Mouse (Mus musculus): Measurements from ENCODE around the gene Vmn1r131. TPM values are rescaled to one million over a fixed set of nuclear protein-coding genes. Genes with fewer than 3 reads are reported as not detected.
"Not testable (repeated sequence)": the region's sequence is repeated elsewhere in the genome, so short reads cannot be mapped to it uniquely, and the experiment has no call there.

The Vmn1r131 gene
- not detected for total RNA-seq (2022)

DNA sequence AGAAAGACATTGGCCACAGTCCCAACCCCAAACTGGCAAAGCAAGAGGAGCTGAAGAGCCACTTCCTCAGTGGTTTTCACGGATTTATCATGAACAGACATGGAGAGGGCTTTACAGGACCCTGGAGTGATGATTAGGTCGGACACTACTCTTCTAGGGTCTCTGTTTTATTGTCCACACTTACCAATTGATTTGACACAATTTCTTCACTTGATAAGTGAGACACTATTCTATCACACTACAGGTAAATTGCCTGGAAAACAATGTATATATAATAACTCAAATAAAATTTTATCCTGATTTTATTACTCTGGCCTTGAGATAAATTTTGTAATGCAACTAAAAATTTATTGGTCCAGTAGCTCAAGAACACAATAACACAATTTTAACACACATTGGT is at the start of gene Vmn1r131:
TSS of gene Vmn1r131 (minus strand) at position 101 of the 400 bp plus-strand sequence.
- not testable (repeated sequence) for DNase-seq (ENCODE audit: low spot score in 2 of 2)

DNA sequence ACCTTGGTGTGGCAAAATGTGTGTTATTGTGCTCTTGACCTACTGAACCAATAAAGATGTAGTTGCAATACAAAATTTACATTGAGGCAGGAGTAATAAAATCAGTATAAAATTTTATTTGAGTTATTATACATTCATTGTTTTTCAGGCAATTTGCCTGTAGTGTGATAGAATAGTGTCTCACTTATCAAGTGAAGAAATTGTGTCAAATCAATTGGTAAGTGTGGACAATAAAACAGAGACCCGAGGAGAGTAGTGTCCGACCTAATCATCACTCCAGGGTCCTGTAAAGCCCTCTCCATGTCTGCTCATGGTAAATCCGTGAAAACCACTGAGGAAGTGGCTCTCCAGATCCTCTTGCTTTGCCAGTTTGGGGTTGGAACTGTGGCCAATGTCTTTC is 34.4 kb downstream of the Vmn1r131 start, which contains the start of gene Vmn1r130:
TSS of gene Vmn1r130 (plus strand) at position 301 of the 400 bp plus-strand sequence.
- DNase-seq (ENCODE audit: low spot score in 2 of 2): not testable (repeated sequence)

Other genes starting within 250 kb of the Vmn1r131 start
- gene Vmn1r126, start 244.6 kb downstream of the Vmn1r131 start, total RNA-seq (2022): not detected
- gene Vmn1r127, start 226.2 kb downstream of the Vmn1r131 start, total RNA-seq (2022): not detected
- gene Vmn1r128, start 196.7 kb downstream of the Vmn1r131 start, total RNA-seq (2022): not detected
- not detected for gene Vmn1r129, start 184.8 kb downstream of the Vmn1r131 start, total RNA-seq (2022)
- not detected for gene Gm6882, start 113.3 kb downstream of the Vmn1r131 start, total RNA-seq (2022)
- gene Vmn1r130, start 34.3 kb downstream of the Vmn1r131 start, total RNA-seq (2022): not detected
- gene Vmn1r132, start 68.0 kb upstream of the Vmn1r131 start, total RNA-seq (2022): not detected
- gene Gm4175, start 215.4 kb upstream of the Vmn1r131 start, total RNA-seq (2022): not detected